Comparison of ENCODE assay signal across 10 mouse cellular contexts in genomic region chr7:138428826-138429225, GRCm38 (mm10). TPM values are rescaled to one million over a fixed set of nuclear protein-coding genes. Genes with fewer than 3 reads are reported as not detected.
DNase-seq lines count a peak whose midpoint lies in the region; ATAC-seq and TF ChIP-seq lines count a peak whose summit lies in the region.
"Had no signal": no experiment of that assay in that cellular context is flagged by ENCODE, and none has a peak within 500 bp of the region (broad histone marks: within the 10 kb centered on the region; RNA-seq: fewer than 3 reads in every experiment).

No protein-coding gene starts in this region.

- peak; percentile 22 for TF ChIP-seq CTCF in heart, postnatal 0 days (IDR thresholded peaks at IDR 0.05; ENCODE audit: low read depth)

- intact Hi-C loops in left cerebral cortex, postnatal 25 days (cut with DNase I), result loop anchor here (1.0 to 5.0 kb wide), 2 partner anchors 827 to 951 kb away; no protein-coding TSS in a partner anchor

- no peak for DNase-seq in heart, postnatal 0 days (ENCODE audit: low spot score)
- DNase-seq in B cell, adult 2 months, result peak; percentile 20 to 27
- peak; percentile 5 for DNase-seq in adrenal gland, adult 8-10 months
- peak; percentile 7 for DNase-seq in embryonic facial prominence, embryonic 14.5 days (ENCODE audit: low spot score)
- peak; percentile 53 to 68 for DNase-seq in left cerebral cortex, postnatal 25 days (ENCODE audit: low spot score in 2 of 2)
- DNase-seq in splenic B cell, adult 2 months (ENCODE audit: low read depth, low spot score), result peak; percentile 18
- DNase-seq in ovary, adult 18-20 months (ENCODE audit: low spot score), result no peak

- H3K4me2 ChIP-seq in heart, postnatal 0 days (ENCODE audit: low read depth, low read length), result no peak overlapping the region
- no peak overlapping the region for H3K4me2 ChIP-seq in heart, embryonic 11.5 days
- no peak overlapping the region for H3K4me2 ChIP-seq in embryonic facial prominence, embryonic 14.5 days (ENCODE audit: low read depth, low read length)
- H3K4me2 ChIP-seq: heart, embryonic 13.5 days had no signal

- no peaks in the 10 kb centered on the region for H3K4me1 ChIP-seq in heart, postnatal 0 days (ENCODE audit: control insufficient read depth, insufficient read depth)
- H3K4me1 ChIP-seq in heart, embryonic 11.5 days (ENCODE audit: control insufficient read depth, insufficient read depth, low read length), result no peaks in the 10 kb centered on the region
- no peaks in the 10 kb centered on the region for H3K4me1 ChIP-seq in embryonic facial prominence, embryonic 14.5 days (ENCODE audit: control insufficient read depth, insufficient read depth, low read length)
- H3K4me1 ChIP-seq: heart, embryonic 13.5 days had no signal

- no peak overlapping the region for H3K4me3 ChIP-seq in heart, postnatal 0 days (ENCODE audit: low read depth, low read length)
- no peak overlapping the region for H3K4me3 ChIP-seq in heart, embryonic 11.5 days (ENCODE audit: low read depth, low read length)
- H3K4me3 ChIP-seq in embryonic facial prominence, embryonic 14.5 days (ENCODE audit: low read depth, low read length), result no peak overlapping the region
- H3K4me3 ChIP-seq: heart, embryonic 13.5 days had no signal

- H3K36me3 ChIP-seq in heart, postnatal 0 days (replicated peaks; ENCODE audit: control insufficient read depth, insufficient read depth, low read length), result no peaks in the 10 kb centered on the region
- no peaks in the 10 kb centered on the region for H3K36me3 ChIP-seq in heart, embryonic 11.5 days (ENCODE audit: control insufficient read depth, insufficient read depth, low read length)
- H3K36me3 ChIP-seq in embryonic facial prominence, embryonic 14.5 days (ENCODE audit: control insufficient read depth, insufficient read depth, low read length), result no peaks in the 10 kb centered on the region
- no peaks in the 10 kb centered on the region for H3K36me3 ChIP-seq in splenic B cell, adult 2 months (ENCODE audit: control insufficient read depth, insufficient read depth, low read length, poor library complexity, severe bottlenecking)
- H3K36me3 ChIP-seq: heart, embryonic 13.5 days had no signal

- 38% methylated on average over 1 of the region's 1 CpGs for WGBS in heart, postnatal 0 days
- WGBS in heart, embryonic 11.5 days (ENCODE audit: insufficient replicate concordance), result 29% methylated on average over 1 of the region's 1 CpGs
- 20% methylated on average over 1 of the region's 1 CpGs for WGBS in embryonic facial prominence, embryonic 14.5 days

- no peak overlapping the region for H3K9ac ChIP-seq in heart, postnatal 0 days (replicated peaks; ENCODE audit: low read depth, low read length)
- no peak overlapping the region for H3K9ac ChIP-seq in heart, embryonic 11.5 days (ENCODE audit: low read depth, low read length)
- no peak overlapping the region for H3K9ac ChIP-seq in embryonic facial prominence, embryonic 14.5 days (ENCODE audit: low read depth, low read length)
- H3K9ac ChIP-seq: heart, embryonic 13.5 days had no signal

- TF ChIP-seq EP300 in heart, postnatal 0 days (IDR thresholded peaks at IDR 0.05; ENCODE audit: low read depth), result no peak

- no peak overlapping the region for H3K27ac ChIP-seq in heart, postnatal 0 days (ENCODE audit: low read depth)
- H3K27ac ChIP-seq in heart, embryonic 11.5 days (ENCODE audit: low read depth, low read length), result no peak overlapping the region
- no peak overlapping the region for H3K27ac ChIP-seq in embryonic facial prominence, embryonic 14.5 days (replicated peaks; ENCODE audit: low read depth, low read length)
- H3K27ac ChIP-seq: heart, embryonic 13.5 days; macrophage had no signal

- H3K9me3 ChIP-seq in heart, postnatal 0 days (replicated peaks; ENCODE audit: control insufficient read depth, low read length), result no peaks in the 10 kb centered on the region
- no peaks in the 10 kb centered on the region for H3K9me3 ChIP-seq in heart, embryonic 11.5 days (replicated peaks; ENCODE audit: control insufficient read depth, low read length)
- no peaks in the 10 kb centered on the region for H3K9me3 ChIP-seq in embryonic facial prominence, embryonic 14.5 days (ENCODE audit: control insufficient read depth, low read length)
- H3K9me3 ChIP-seq: heart, embryonic 13.5 days had no signal

- H3K27me3 ChIP-seq in heart, postnatal 0 days (ENCODE audit: control insufficient read depth, insufficient read depth, low read length), result no peaks in the 10 kb centered on the region
- no peaks in the 10 kb centered on the region for H3K27me3 ChIP-seq in heart, embryonic 11.5 days (ENCODE audit: control insufficient read depth, insufficient read depth, low read length)
- H3K27me3 ChIP-seq in embryonic facial prominence, embryonic 14.5 days (replicated peaks; ENCODE audit: control insufficient read depth, insufficient read depth, low read length), result no peaks in the 10 kb centered on the region
- no peaks in the 10 kb centered on the region for H3K27me3 ChIP-seq in splenic B cell, adult 2 months (ENCODE audit: control insufficient read depth, insufficient read depth, low read length, poor library complexity, severe bottlenecking)

- no peak for ATAC-seq in heart, postnatal 0 days (ENCODE audit: insufficient read depth, low read depth)
- ATAC-seq in heart, embryonic 11.5 days (replicated peaks; ENCODE audit: insufficient number of reproducible peaks, low FRiP score, low TSS enrichment), result no peak
- no peak for ATAC-seq in embryonic facial prominence, embryonic 14.5 days (ENCODE audit: low read depth)

RNA-seq across cellular contexts. Expression of gene Tcerg1l, which starts 31.3 kb away (rescaled TPM):
- total RNA-seq in heart, postnatal 0 days (2014; rRNA removed; ENCODE audit: low replicate concordance), result not detected in 2 replicates
- not detected in 2 replicates for polyA plus RNA-seq in heart, postnatal 0 days (2015; fragmentation: Nextera tagmentation; extraction: Ambion mirVana)
- 0.38 and 0.44 TPM in 2 replicates for polyA plus RNA-seq in heart, embryonic 11.5 days (2014; fragmentation: Nextera tagmentation; extraction: Ambion mirVana)
- total RNA-seq in adrenal gland, adult 8-10 months (2022), result under 1 TPM in 2 of 4 experiments, not detected in 2; 0.18 to 0.22 TPM
- 2.1 and 3.3 TPM in 2 replicates for polyA plus RNA-seq in embryonic facial prominence, embryonic 14.5 days (2014; fragmentation: Nextera tagmentation; extraction: Ambion mirVana)
- total RNA-seq in left cerebral cortex, postnatal 25 days (2021), result 10 to 100 TPM; 12.2 to 15.7 TPM
- polyA plus RNA-seq: macrophage had no signal

Comparison
In these comparisons a context has a peak if more than half of its experiments do, and no peak if none do; other contexts are left out.
1. DNase-seq: peak in B cell, adult 2 months (2 of 2), adrenal gland, adult 8-10 months (single experiment), embryonic facial prominence, embryonic 14.5 days (single experiment), left cerebral cortex, postnatal 25 days (2 of 2) and splenic B cell, adult 2 months (single experiment); none in heart, postnatal 0 days (single experiment) and ovary, adult 18-20 months (single experiment).
2. RNA of gene Tcerg1l, which starts 31.3 kb away (total RNA-seq): 12.2 to 15.7 TPM in left cerebral cortex, postnatal 25 days; 0.18 to 0.22 TPM in adrenal gland, adult 8-10 months and not detected in heart, postnatal 0 days; every median in the first group is over 10 times any median in the second.